Mouse (Mus musculus) forebrain, embryonic 11.5 days (tissue): ENCODE measurements around the gene Tctex1d1. TPM values are rescaled to one million over a fixed set of nuclear protein-coding genes. Genes with fewer than 3 reads are reported as not detected.

ENCODE experiments used
- ATAC-seq: fragments of 200-750 bp; cut with Nextera tagmentation; replicated peaks from 2 replicates; pipeline ENCODE4 v1.8.0; 2017; ENCODE audit warnings: moderate TSS enrichment; ENCODE audit not compliant: low FRiP score
- DNase-seq: peaks from one replicate; pipeline ENCODE4 v3.0.0-alpha.2; 2017; ENCODE audit warnings: low spot score
- H3K27ac ChIP-seq: fragments of 300-500 bp; sonication (generic); 2 replicates; pipeline ENCODE4 v1.5.1; 2014; ENCODE audit warnings: low read depth, low read length
- H3K27me3 ChIP-seq: fragments of 300-500 bp; sonication (generic); 2 replicates; pipeline ENCODE4 v1.6.1; 2014; ENCODE audit warnings: mild to moderate bottlenecking, low read length, mixed read lengths; ENCODE audit not compliant: control insufficient read depth, insufficient read depth
- H3K36me3 ChIP-seq: fragments of 300-500 bp; sonication (generic); 2 replicates; pipeline ENCODE4 v1.6.1; 2014; ENCODE audit warnings: mild to moderate bottlenecking, low read length, moderate library complexity, mixed read lengths; ENCODE audit not compliant: control insufficient read depth, insufficient read depth
- H3K4me1 ChIP-seq: fragments of 300-500 bp; sonication (generic); replicated peaks from 2 replicates; pipeline ENCODE4 v1.6.1; 2014; ENCODE audit warnings: low read length, mixed read lengths; ENCODE audit not compliant: control insufficient read depth, insufficient read depth
- H3K4me2 ChIP-seq: fragments of 300-500 bp; sonication (generic); 2 replicates; pipeline ENCODE4 v1.6.1; 2014; ENCODE audit warnings: low read depth, mild to moderate bottlenecking, low read length, moderate library complexity, mixed read lengths; ENCODE audit not compliant: severe bottlenecking
- H3K4me3 ChIP-seq: fragments of 300-500 bp; sonication (generic); 2 replicates; pipeline ENCODE4 v1.5.1; 2014; ENCODE audit warnings: low read depth, low read length
- H3K9ac ChIP-seq: fragments of 300-500 bp; sonication (generic); 2 replicates; pipeline ENCODE4 v1.6.1; 2014; ENCODE audit warnings: low read length
- H3K9me3 ChIP-seq: fragments of 300-500 bp; sonication (generic); 2 replicates; pipeline ENCODE4 v1.6.1; 2016; ENCODE audit warnings: low read length, mixed read lengths; ENCODE audit not compliant: control insufficient read depth
- WGBS: fragments of 180-500 bp; shearing (Covaris S2); extraction: QIAGEN DNeasy Blood & Tissue Kit; methylation state at CpG from one replicate; pipeline ENCODE4 v1.1.7; 2014; 5-methylcytosine and 5-hydroxymethylcytosine counted together
- polyA plus RNA-seq: library from polyadenylated mRNA; unstranded; fragments of >200 nt; fragmentation: Nextera tagmentation; extraction: Ambion mirVana; gene quantifications from 2 replicates; pipeline ENCODE4 v1.2.1, GENCODE M21; 2014

Gene Tctex1d1
- polyA plus RNA-seq, 1 experiment from 2014 or later = 0.60 TPM

GRCm38 (mm10) chr4:103013490-103013889 is 35.1 kb downstream of the Tctex1d1 start:
- Histone ChIP-seq H3K9me3 (no peaks in the 10 kb centered on the region), H3K4me3 (no peak overlapping the region), H3K27ac (no peak overlapping the region), H3K4me2 (peak overlapping the region; percentile 9; the same call in 1 of the 2 replicates), H3K36me3 (no peaks in the 10 kb centered on the region), H3K9ac (no peak overlapping the region), H3K4me1 (peaks cover 6% of the 10 kb centered on the region; the same call in 1 of the 2 replicates), H3K27me3 (no peaks in the 10 kb centered on the region)
- ATAC-seq = no peak
- WGBS = 5% methylated on average over 4 of the region's 4 CpGs
- DNase-seq = no peak

GRCm38 (mm10) chr4:103026621-103027020 is 48.2 kb downstream of the Tctex1d1 start, which contains the start of gene Insl5:
Insl5 (minus strand) TSS chr4:103026842.
- Histone ChIP-seq H3K4me3 (no peak within 1 kb of the TSS), H3K4me1 (no peaks in the 10 kb centered on the region), H3K27me3 (no peaks in the 10 kb centered on the region), H3K27ac (no peak within 1 kb of the TSS), H3K9me3 (no peaks in the 10 kb centered on the region), H3K9ac (no peak within 1 kb of the TSS), H3K36me3 (no peaks in the 10 kb centered on the region), H3K4me2 (no peak within 1 kb of the TSS)
- WGBS = 93% methylated on average over 4 of the region's 4 CpGs
- no peak for DNase-seq
- ATAC-seq = no peak

DNA sequence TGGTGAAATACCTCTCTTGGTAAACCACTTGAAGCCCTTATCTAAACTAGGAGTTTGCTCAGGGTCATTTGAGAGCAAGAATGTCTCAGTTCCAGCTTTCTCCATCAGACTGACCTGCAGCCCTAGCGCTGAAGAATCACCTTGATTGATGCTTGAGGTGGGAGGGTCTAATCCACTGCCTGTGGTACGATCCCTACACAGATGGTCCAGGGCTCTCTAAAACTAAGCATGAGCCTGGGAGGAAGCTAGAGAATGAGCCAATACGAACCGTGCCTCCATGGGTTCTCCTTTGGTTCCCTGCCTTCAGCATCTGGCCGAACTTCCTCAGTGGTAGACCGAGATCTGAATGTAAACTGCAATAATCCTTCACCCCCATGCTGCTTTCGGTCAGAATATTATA is 49.3 kb downstream of the Tctex1d1 start:
- Histone ChIP-seq H3K4me3 (no peak overlapping the region), H3K36me3 (no peaks in the 10 kb centered on the region), H3K4me2 (no peak overlapping the region), H3K9ac (no peak overlapping the region), H3K9me3 (no peaks in the 10 kb centered on the region), H3K4me1 (no peaks in the 10 kb centered on the region), H3K27me3 (no peaks in the 10 kb centered on the region), H3K27ac (no peak overlapping the region)
- 84% methylated on average over 7 of the region's 7 CpGs for WGBS
- DNase-seq (no peak), ATAC-seq (no peak)

- H3K36me3 ChIP-seq = no peaks in the 10 kb centered on the region
- no peaks in the 10 kb centered on the region for H3K9me3 ChIP-seq
- H3K27me3 ChIP-seq = no peaks in the 10 kb centered on the region
- whole genome bisulfite sequencing = 82% methylated on average over 13 of the region's 13 CpGs
- ATAC-seq (no peak), DNase-seq (no peak)
- no peak overlapping the region for H3K27ac ChIP-seq
- H3K4me1 ChIP-seq = no peaks in the 10 kb centered on the region
- H3K9ac ChIP-seq = no peak overlapping the region
- no peak overlapping the region for H3K4me2 ChIP-seq
- no peak overlapping the region for H3K4me3 ChIP-seq
These were observed 50.0 kb downstream of the Tctex1d1 start for GRCm38 (mm10) chr4:103028177-103029088.

DNA sequence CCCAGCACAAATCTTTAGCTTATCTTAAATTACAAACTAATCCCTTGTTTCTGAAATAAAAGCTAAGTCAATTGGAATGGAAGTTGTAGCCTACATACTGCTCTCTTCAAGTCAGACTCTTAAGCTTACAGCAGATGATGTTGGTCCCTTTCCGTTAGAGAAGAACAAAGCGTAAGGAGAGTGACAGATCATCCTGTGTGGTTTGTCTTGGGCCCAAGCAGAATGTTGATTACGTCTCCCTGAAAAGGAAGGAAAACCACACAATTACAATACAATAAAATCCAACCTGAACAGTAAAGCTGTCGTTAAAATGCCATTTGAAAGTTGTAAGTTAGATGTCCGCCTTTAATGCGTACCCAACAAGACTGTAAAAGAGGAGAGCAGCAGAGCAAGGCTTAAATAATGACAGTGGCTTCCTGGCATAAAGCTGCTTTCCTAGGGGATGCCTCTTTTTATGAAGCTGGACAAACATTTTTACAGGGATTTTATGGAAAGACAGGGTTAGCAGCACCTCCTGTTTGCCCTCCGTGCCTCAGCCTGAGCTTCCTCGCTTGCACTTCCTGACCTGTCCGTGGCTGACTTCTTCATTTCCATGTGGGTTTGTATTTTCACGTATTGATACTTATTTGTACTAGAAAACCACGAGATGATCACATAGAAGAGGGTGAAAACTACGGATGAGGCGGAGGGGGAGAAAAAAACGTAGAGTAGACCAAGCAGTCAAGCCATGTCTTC is 60.9 kb downstream of the Tctex1d1 start:
- H3K4me3 ChIP-seq = no peak overlapping the region
- H3K27me3 ChIP-seq = no peaks in the 10 kb centered on the region
- DNase-seq = no peak
- H3K36me3 ChIP-seq = no peaks in the 10 kb centered on the region
- WGBS = 86% methylated on average over 14 of the region's 14 CpGs
- no peak overlapping the region for H3K27ac ChIP-seq
- no peaks in the 10 kb centered on the region for H3K4me1 ChIP-seq
- no peak overlapping the region for H3K9ac ChIP-seq
- no peak for ATAC-seq
- H3K9me3 ChIP-seq = no peaks in the 10 kb centered on the region
- no peak overlapping the region for H3K4me2 ChIP-seq

GRCm38 (mm10) chr4:103039838-103040191 is 61.4 kb downstream of the Tctex1d1 start:
- ATAC-seq (no peak), DNase-seq (no peak)
- no peak overlapping the region for H3K27ac ChIP-seq
- no peak overlapping the region for H3K4me3 ChIP-seq
- H3K36me3 ChIP-seq = no peaks in the 10 kb centered on the region
- no peaks in the 10 kb centered on the region for H3K4me1 ChIP-seq
- H3K9me3 ChIP-seq = no peaks in the 10 kb centered on the region
- WGBS = 76% methylated on average over 5 of the region's 5 CpGs
- H3K9ac ChIP-seq = no peak overlapping the region
- no peaks in the 10 kb centered on the region for H3K27me3 ChIP-seq
- no peak overlapping the region for H3K4me2 ChIP-seq

GRCm38 (mm10) chr4:103042997-103043396 is 64.6 kb downstream of the Tctex1d1 start:
- Histone ChIP-seq H3K27ac (no peak overlapping the region), H3K27me3 (no peaks in the 10 kb centered on the region), H3K36me3 (no peaks in the 10 kb centered on the region), H3K4me2 (no peak overlapping the region), H3K9ac (no peak overlapping the region), H3K4me3 (no peak overlapping the region), H3K9me3 (no peaks in the 10 kb centered on the region), H3K4me1 (no peaks in the 10 kb centered on the region)
- ATAC-seq (no peak), DNase-seq (no peak)
- WGBS = 92% methylated on average over 11 of the region's 11 CpGs

DNA sequence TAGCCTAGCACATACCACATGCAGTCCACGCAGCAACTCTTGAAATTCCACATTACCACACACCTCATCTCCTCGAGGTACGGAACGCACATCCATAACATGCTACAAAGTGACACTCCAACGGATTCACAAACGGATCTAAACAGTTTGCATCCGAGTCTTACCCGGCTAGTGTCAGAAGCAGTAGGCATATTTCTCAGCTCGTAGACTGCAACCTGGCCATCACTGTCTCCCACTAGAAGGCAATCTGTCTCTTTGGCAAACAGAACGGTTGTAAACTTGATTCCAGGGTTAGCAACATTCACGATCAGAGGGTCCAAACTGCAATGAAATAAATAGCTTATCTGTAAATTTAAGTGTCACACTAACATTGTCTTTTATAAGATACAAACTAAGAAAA is 69.6 kb downstream of the Tctex1d1 start:
- Histone ChIP-seq H3K36me3 (no peaks in the 10 kb centered on the region), H3K9me3 (no peaks in the 10 kb centered on the region), H3K4me1 (no peaks in the 10 kb centered on the region), H3K4me2 (no peak overlapping the region), H3K4me3 (no peak overlapping the region), H3K9ac (no peak overlapping the region), H3K27ac (no peak overlapping the region), H3K27me3 (no peaks in the 10 kb centered on the region)
- 90% methylated on average over 11 of the region's 11 CpGs for WGBS
- no peak for DNase-seq
- ATAC-seq = no peak
